Mouse (Mus musculus) CH12.LX (cell line): ENCODE data around the gene Rplp2. TPM values are rescaled to one million over a fixed set of nuclear protein-coding genes. Genes with fewer than 3 reads are reported as not detected.
A peak's percentile ranks its signal among the peaks of the same experiment; 100 is the strongest.

ENCODE experiments used
- DNase-seq: peaks from one replicate; pipeline ENCODE4 v3.0.0-alpha.2; 2013; ENCODE audit errors: extremely low read depth
- H3K27ac ChIP-seq: 2 replicates; pipeline ENCODE4 v1.5.1; 2012; ENCODE audit warnings: low read depth, mild to moderate bottlenecking, control low read depth, moderate library complexity; ENCODE audit not compliant: insufficient read depth
- H3K27me3 ChIP-seq: replicated peaks from 2 replicates; pipeline ENCODE3; 2012; ENCODE audit warnings: inconsistent platforms
- H3K36me3 ChIP-seq, 2 experiments: replicated peaks in 1 of 2; 2 replicates each; pipeline versions ENCODE3 to v1.6.1; 2012; ENCODE audit warnings: inconsistent platforms in 1 of 2, low read length in 1 of 2, mild to moderate bottlenecking in 1 of 2, mixed read lengths in 1 of 2, moderate library complexity in 1 of 2; ENCODE audit not compliant: control insufficient read depth in 1 of 2, insufficient read depth in 1 of 2
- H3K4me1 ChIP-seq, 2 experiments: 2 replicates each; pipeline ENCODE4 v1.6.1; 2012; ENCODE audit warnings: inconsistent platforms in 1 of 2, moderate library complexity in 1 of 2; ENCODE audit not compliant: insufficient read depth in 2 of 2, control insufficient read depth in 1 of 2
- H3K4me2 ChIP-seq: 2 replicates; pipeline ENCODE4 v1.6.1; 2012; ENCODE audit warnings: low read depth, mild to moderate bottlenecking, control low read depth; ENCODE audit not compliant: poor library complexity, insufficient read depth, severe bottlenecking
- H3K4me3 ChIP-seq, 3 experiments: fragments of 150-350 bp in 1 of 3; sonication (generic) in 1 of 3; replicated peaks in 1 of 3; 2 replicates each; pipeline versions ENCODE3 to v1.5.1; 2011 to 2012; ENCODE audit warnings: low read depth in 2 of 3, low read length in 2 of 3, mild to moderate bottlenecking in 2 of 3, moderate library complexity in 2 of 3, control low read depth in 1 of 3, improper control_type of control experiment in 1 of 3, inconsistent platforms in 1 of 3, mixed read lengths in 1 of 3; ENCODE audit not compliant: poor library complexity in 1 of 3
- H3K79me2 ChIP-seq: replicated peaks from 2 replicates; pipeline ENCODE4 v1.6.1; 2012; ENCODE audit warnings: mild to moderate bottlenecking, moderate library complexity; ENCODE audit not compliant: control insufficient read depth, poor library complexity, insufficient read depth, severe bottlenecking; ENCODE audit errors: extremely low read depth
- H3K9ac ChIP-seq: 2 replicates; pipeline ENCODE4 v1.6.1; 2012; ENCODE audit warnings: low read depth, mild to moderate bottlenecking, control low read depth, moderate library complexity; ENCODE audit not compliant: insufficient read depth
- H3K9me3 ChIP-seq: replicated peaks from 2 replicates; pipeline ENCODE3; 2012; ENCODE audit warnings: low read length, inconsistent platforms, mixed read lengths
- BHLHE40 ChIP-seq: IDR thresholded peaks from 2 replicates; pipeline ENCODE4 v1.6.1; 2011; ENCODE audit warnings: mild to moderate bottlenecking, low read depth, low read length, improper control_type of control experiment
- CHD1 ChIP-seq: IDR thresholded peaks from 2 replicates; pipeline ENCODE4 v1.6.1; 2012; ENCODE audit warnings: low read depth, low read length, improper control_type of control experiment, inconsistent platforms
- CHD2 ChIP-seq: IDR thresholded peaks from 2 replicates; pipeline ENCODE4 v1.6.1; 2011; ENCODE audit warnings: low read length, improper control_type of control experiment
- CTCF ChIP-seq, 2 experiments: IDR thresholded peaks in 1 of 2; conservative IDR thresholded peaks in 1 of 2; 2 replicates each; pipeline ENCODE4 v1.5.1; 2011 to 2012; ENCODE audit warnings: low read depth in 2 of 2, low read length in 2 of 2, improper control_type of control experiment in 1 of 2, inconsistent platforms in 1 of 2, mild to moderate bottlenecking in 1 of 2, moderate library complexity in 1 of 2
- E2F4 ChIP-seq: IDR thresholded peaks from 2 replicates; pipeline ENCODE4 v1.6.1; 2011; ENCODE audit warnings: low read depth, low read length, improper control_type of control experiment; ENCODE audit not compliant: insufficient replicate concordance
- ELF1 ChIP-seq: IDR thresholded peaks from 2 replicates; pipeline ENCODE4 v1.6.1; 2014; ENCODE audit warnings: low read depth, mild to moderate bottlenecking, inconsistent platforms, low read length, improper control_type of control experiment
- EP300 ChIP-seq: IDR thresholded peaks from 2 replicates; pipeline ENCODE4 v1.6.1; 2011; ENCODE audit warnings: low read length, improper control_type of control experiment
- ETS1 ChIP-seq: conservative IDR thresholded peaks from 2 replicates; pipeline ENCODE4 v1.6.1; 2012; ENCODE audit warnings: low read depth, mild to moderate bottlenecking, inconsistent platforms, low read length, improper control_type of control experiment, moderate library complexity
- GABPA ChIP-seq: IDR thresholded peaks from 2 replicates; pipeline ENCODE4 v1.6.1; 2012; ENCODE audit warnings: low read depth, low read length, improper control_type of control experiment, inconsistent platforms; ENCODE audit not compliant: insufficient replicate concordance
- HCFC1 ChIP-seq: IDR thresholded peaks from 2 replicates; pipeline ENCODE4 v1.6.1; 2012; ENCODE audit warnings: low read depth, mild to moderate bottlenecking, inconsistent platforms, low read length, improper control_type of control experiment
- IRF4 ChIP-seq: IDR thresholded peaks from 2 replicates; pipeline ENCODE4 v1.6.1; 2014; ENCODE audit warnings: low read depth, mild to moderate bottlenecking, inconsistent platforms, low read length, improper control_type of control experiment
- JUN ChIP-seq: IDR thresholded peaks from 2 replicates; pipeline ENCODE4 v1.6.1; 2011; ENCODE audit warnings: low read depth, mild to moderate bottlenecking, low read length, improper control_type of control experiment, moderate library complexity; ENCODE audit not compliant: insufficient read depth
- JUND ChIP-seq: conservative IDR thresholded peaks from 2 replicates; pipeline ENCODE4 v1.6.1; 2011; ENCODE audit warnings: low read depth, low read length, improper control_type of control experiment
- KAT2A ChIP-seq: IDR thresholded peaks from 2 replicates; pipeline ENCODE4 v1.6.1; 2012; ENCODE audit warnings: low read length, improper control_type of control experiment, inconsistent platforms; ENCODE audit not compliant: insufficient replicate concordance
- MAFK ChIP-seq: IDR thresholded peaks from 2 replicates; pipeline ENCODE4 v1.6.1; 2011; ENCODE audit warnings: low read length, improper control_type of control experiment; ENCODE audit not compliant: insufficient replicate concordance
- MAX ChIP-seq: IDR thresholded peaks from 2 replicates; pipeline ENCODE4 v1.6.1; 2011; ENCODE audit warnings: low read length, improper control_type of control experiment
- MAZ ChIP-seq: IDR thresholded peaks from 2 replicates; pipeline ENCODE4 v1.6.1; 2012; ENCODE audit warnings: low read depth, mild to moderate bottlenecking, inconsistent platforms, low read length, improper control_type of control experiment, moderate library complexity
- MEF2A ChIP-seq: IDR thresholded peaks from 2 replicates; pipeline ENCODE4 v1.6.1; 2014; ENCODE audit warnings: low read depth, mild to moderate bottlenecking, inconsistent platforms, low read length, improper control_type of control experiment, borderline replicate concordance
- MXI1 ChIP-seq: IDR thresholded peaks from 2 replicates; pipeline ENCODE4 v1.6.1; 2011; ENCODE audit warnings: mild to moderate bottlenecking, low read depth, low read length, improper control_type of control experiment
- MYC ChIP-seq: IDR thresholded peaks from 2 replicates; pipeline ENCODE4 v1.6.1; 2011; ENCODE audit warnings: low read depth, mild to moderate bottlenecking, improper control_type of control experiment, low read length
- NELFE ChIP-seq: IDR thresholded peaks from 2 replicates; pipeline ENCODE4 v1.6.1; 2011; ENCODE audit warnings: low read depth, low read length, improper control_type of control experiment
- NRF1 ChIP-seq: IDR thresholded peaks from 2 replicates; pipeline ENCODE4 v1.6.1; 2014; ENCODE audit warnings: low read depth, mild to moderate bottlenecking, inconsistent platforms, low read length, improper control_type of control experiment, moderate library complexity
- PAX5 ChIP-seq: IDR thresholded peaks from 2 replicates; pipeline ENCODE4 v1.6.1; 2012; ENCODE audit warnings: low read length, inconsistent platforms, mixed read lengths
- POLR2A ChIP-seq: IDR thresholded peaks from 2 replicates; pipeline ENCODE4 v1.6.1; 2011; ENCODE audit warnings: low read depth, mild to moderate bottlenecking, improper control_type of control experiment, low read length
- POLR2AphosphoS2 ChIP-seq: IDR thresholded peaks from 2 replicates; pipeline ENCODE4 v1.6.1; 2011; ENCODE audit warnings: low read depth, low read length, improper control_type of control experiment
- RAD21 ChIP-seq: IDR thresholded peaks from 2 replicates; pipeline ENCODE4 v1.6.1; 2011; ENCODE audit warnings: low read depth, mild to moderate bottlenecking, low read length, improper control_type of control experiment, moderate library complexity
- RCOR1 ChIP-seq: conservative IDR thresholded peaks from 2 replicates; pipeline ENCODE4 v1.6.1; 2012; ENCODE audit warnings: low read depth, mild to moderate bottlenecking, inconsistent platforms, low read length, improper control_type of control experiment
- SIN3A ChIP-seq: IDR thresholded peaks from 2 replicates; pipeline ENCODE4 v1.6.1; 2012; ENCODE audit warnings: low read length, improper control_type of control experiment, inconsistent platforms
- SMC3 ChIP-seq: IDR thresholded peaks from 2 replicates; pipeline ENCODE4 v1.6.1; 2011; ENCODE audit warnings: low read depth, low read length, improper control_type of control experiment
- TBP ChIP-seq: conservative IDR thresholded peaks from 2 replicates; pipeline ENCODE4 v1.6.1; 2011; ENCODE audit warnings: low read depth, low read length, improper control_type of control experiment
- TCF12 ChIP-seq: IDR thresholded peaks from 2 replicates; pipeline ENCODE4 v1.6.1; 2014; ENCODE audit warnings: low read depth, mild to moderate bottlenecking, inconsistent platforms, low read length, improper control_type of control experiment
- UBTF ChIP-seq: IDR thresholded peaks from 2 replicates; pipeline ENCODE4 v1.6.1; 2012; ENCODE audit warnings: low read depth, mild to moderate bottlenecking, inconsistent platforms, low read length, improper control_type of control experiment, moderate library complexity
- USF1 ChIP-seq: IDR thresholded peaks from 2 replicates; pipeline ENCODE4 v1.6.1; 2014; ENCODE audit warnings: low read depth, mild to moderate bottlenecking, inconsistent platforms, low read length, improper control_type of control experiment
- USF2 ChIP-seq: conservative IDR thresholded peaks from 2 replicates; pipeline ENCODE4 v1.6.1; 2011; ENCODE audit warnings: low read depth, low read length, improper control_type of control experiment
- ZC3H11A ChIP-seq: IDR thresholded peaks from 2 replicates; pipeline ENCODE4 v1.6.1; 2012; ENCODE audit warnings: low read depth, mild to moderate bottlenecking, inconsistent platforms, low read length, improper control_type of control experiment
- ZKSCAN1 ChIP-seq: IDR thresholded peaks from 2 replicates; pipeline ENCODE4 v1.6.1; 2012; ENCODE audit warnings: low read depth, inconsistent platforms, low read length, improper control_type of control experiment, borderline replicate concordance
- ZMIZ1 ChIP-seq: IDR thresholded peaks from 2 replicates; pipeline ENCODE4 v1.6.1; 2012; ENCODE audit warnings: low read depth, mild to moderate bottlenecking, inconsistent platforms, low read length, improper control_type of control experiment
- ZNF384 ChIP-seq: IDR thresholded peaks from 2 replicates; pipeline ENCODE4 v1.6.1; 2012; ENCODE audit warnings: low read depth, low read length, improper control_type of control experiment, inconsistent platforms
- dilution Hi-C: fragments of 300-500 bp; cut with MboI; formaldehyde crosslinking; loops from 2 replicates; pipeline ENCODE4 v1.14.3; 2020; ENCODE audit warnings: low sequenced_read_pairs; ENCODE audit not compliant: extremely low pct_unique_long_range_greater_than_20kb, extremely low pct_ligation_motif_present
- in situ Hi-C: fragments of 300-500 bp; cut with MboI; formaldehyde crosslinking; loops from 3 replicates; pipeline ENCODE4 v1.14.3; 2019; ENCODE audit warnings: low sequenced_read_pairs, low pct_ligation_motif_present, low pct_unique_long_range_greater_than_20kb, mixed read lengths
- polyA plus RNA-seq: library from polyadenylated mRNA; unstranded; fragments of >175 nt; gene quantifications from 2 replicates; pipeline ENCODE4 v1.2.1, GENCODE M21; 2012; ENCODE audit warnings: low read depth; ENCODE audit not compliant: insufficient read length
- total RNA-seq, 2 experiments: library from RNA; depleted of rRNA; stranded (reverse); fragments of 300-350 nt in 1 of 2; fragments of >200 nt in 1 of 2; gene quantifications; 2 replicates each; pipeline ENCODE4 v1.2.3; 2012 to 2014

The Rplp2 gene
- 3,147 and 3,416 TPM in 2 replicates for total RNA-seq (2012; rRNA removed)
- total RNA-seq (2014; rRNA removed) = 791 and 892 TPM in 2 replicates
- polyA plus RNA-seq = 2,025 and 2,969 TPM in 2 replicates

DNA sequence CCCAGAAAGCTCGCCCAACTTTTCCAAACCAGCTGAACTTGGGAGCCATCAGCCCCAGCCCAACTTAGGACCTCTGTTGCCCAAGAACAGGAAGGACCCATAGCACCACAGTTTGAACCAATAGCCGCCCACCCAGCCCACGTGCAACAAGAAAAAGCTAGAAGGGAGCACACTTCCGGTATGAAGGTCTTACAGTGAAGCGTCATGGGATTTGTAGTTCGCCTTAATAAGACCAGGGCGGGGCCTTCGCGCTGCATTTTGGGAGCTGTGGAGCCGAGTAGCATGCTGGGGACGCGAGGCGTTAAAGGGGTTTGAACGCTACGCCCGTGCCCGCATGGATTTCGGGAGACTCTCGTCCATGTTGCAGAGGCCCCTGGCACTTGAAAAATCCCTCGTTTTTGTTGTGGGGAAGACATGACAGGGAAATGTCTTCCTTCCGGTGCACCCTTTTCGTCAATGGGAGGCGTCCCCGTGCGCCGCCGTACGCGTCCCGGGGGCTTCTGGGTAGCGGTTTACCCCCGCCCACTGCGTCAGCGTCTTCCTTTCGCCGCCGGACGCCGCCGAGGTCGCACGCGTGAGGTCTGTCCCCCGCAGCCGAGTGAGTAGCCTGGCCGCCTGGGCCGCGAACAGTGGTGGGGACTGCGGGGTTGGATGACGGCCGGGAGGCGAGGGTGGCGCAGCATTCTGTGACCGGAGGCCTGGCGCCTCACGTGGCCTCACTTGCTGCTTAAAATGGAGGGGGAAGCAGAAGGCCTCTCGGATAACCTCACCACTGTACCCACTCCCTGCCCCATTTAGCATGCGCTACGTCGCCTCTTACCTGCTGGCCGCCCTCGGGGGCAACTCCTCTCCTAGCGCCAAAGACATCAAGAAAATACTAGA, at the start of gene Rplp2:
Gene Rplp2, plus strand, starts transcription at position 261 of the 882 bp plus-strand sequence.
- Histone ChIP-seq H3K4me3 (peak within 1 kb of the TSS; percentile 71 to 97 (median 97)), H3K9me3 (no peaks in the 10 kb centered on the region), H3K4me2 (peak within 1 kb of the TSS; percentile 74), H3K27ac (peak within 1 kb of the TSS; percentile 63), H3K4me1 (peaks cover 3 to 46% of the 10 kb centered on the region in 2 experiments; a peak in 3 of 4 replicates), H3K27me3 (no peaks in the 10 kb centered on the region), H3K36me3 (peaks cover 33 to 44% of the 10 kb centered on the region in 2 experiments), H3K79me2 (peaks cover 26% of the 10 kb centered on the region), H3K9ac (peak within 1 kb of the TSS; percentile 95)
- peak; percentile 97 for DNase-seq
- dilution Hi-C loops (no loop called here), in situ Hi-C loops (no loop called here)
- TF ChIP-seq GABPA (no peak; the same call in 1 of the 2 replicates), MYC (peak; percentile 99), SIN3A (peak; percentile 93), JUN (no peak), IRF4 (no peak), USF1 (peak; percentile 68), UBTF (no peak), CHD1 (no peak), ZC3H11A (no peak), CTCF (conservative IDR thresholded peaks at IDR 0.05 in 1 of 2, IDR thresholded peaks at IDR 0.05 in 1 of 2; ENCODE audit: low read depth in 2 of 2, low read length in 2 of 2) (no peak), SMC3 (no peak), MAZ (0 out of 2 replicates have a peak, but pooled peaks have one; percentile 20), MAX (peak; percentile 97), TBP (peak; percentile 65), POLR2A (peak; percentile 93), HCFC1 (peak; percentile 95), USF2 (0 out of 2 replicates have a peak, but pooled peaks have one; percentile 15), MAFK (no peak), POLR2AphosphoS2 (0 out of 2 replicates have a peak, but pooled peaks have one; percentile 77), PAX5 (no peak), KAT2A (peak; percentile 83; the same call in 1 of the 2 replicates), CHD2 (no peak), EP300 (no peak), E2F4 (no peak), MXI1 (peak; percentile 99), ZKSCAN1 (no peak), RCOR1 (no peak), ZMIZ1 (peak; percentile 52), MEF2A (no peak), JUND (no peak), ZNF384 (peak; percentile 68), NRF1 (peak; percentile 61), ELF1 (peak; percentile 94), TCF12 (peak; percentile 90), ETS1 (no peak), BHLHE40 (peak; percentile 73), NELFE (peak; percentile 98), RAD21 (no peak)
